Mouse (Mus musculus): ENCODE data around the gene 4930469K13Rik.

DNA sequence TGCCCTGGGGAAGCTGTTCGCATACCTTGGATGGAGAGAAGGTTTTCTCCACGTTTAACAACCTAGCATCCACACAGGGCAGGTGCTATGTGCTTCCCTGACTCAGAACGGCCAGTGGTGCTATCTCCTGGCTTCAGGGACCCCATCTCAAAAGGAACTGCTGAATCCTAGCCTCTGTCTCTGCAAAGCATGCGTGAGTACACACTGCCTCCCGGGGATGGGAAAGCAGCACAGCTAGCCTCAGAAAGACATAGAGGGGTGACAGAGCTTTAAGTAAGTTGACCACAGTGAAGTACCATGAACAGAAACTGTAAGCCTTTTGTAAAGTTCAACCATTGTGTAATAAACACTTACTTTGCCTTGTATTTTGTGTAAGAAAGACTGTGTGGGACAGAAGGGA, 104.9 kb downstream of the 4930469K13Rik start:
- TF ChIP-seq ZNF384 (IDR thresholded peaks at IDR 0.05; ENCODE audit: low read depth, low read length) (no peak), CTCF (IDR thresholded peaks at IDR 0.05 in 2 of 3, conservative IDR thresholded peaks at IDR 0.05 in 1 of 3; ENCODE audit: control insufficient read depth in 1 of 3, insufficient read depth in 1 of 3, low read depth in 2 of 3, low read length in 3 of 3, poor library complexity in 1 of 3, severe bottlenecking in 1 of 3) (no peak), UBTF (IDR thresholded peaks at IDR 0.05; ENCODE audit: borderline replicate concordance, insufficient read depth, low read depth, low read length) (no peak), E2F4 (IDR thresholded peaks at IDR 0.05; ENCODE audit: borderline replicate concordance, low read depth, low read length) (no peak)

Measured in MEL (cell line).